Mouse (Mus musculus) heart, postnatal 25 days (tissue): ENCODE measurements at regions not wholly inside any gene's neighbourhood (a gene's known extent, or its start where the extent isn't known, plus 50 kb on each side); places are given as distances from the start of the nearest gene placed in this dataset.

ENCODE experiments used
- DNase-seq: peaks from one replicate; pipeline ENCODE4 v3.0.0; 2022; ENCODE audit warnings: low spot score
- intact Hi-C: fragments of 180-260 bp; cut with DNase I; formaldehyde crosslinking; loops from one replicate; pipeline ENCODE4 v1.15.1; 2025

GRCm38 (mm10) chr13:5804381-5804941 lies 56.8 kb upstream of the Klf6 start:
- DNase-seq: no peak
- intact Hi-C loops: loop anchor here (5.0 to 10.0 kb wide), 5 partner anchors 38 to 1030 kb away; partner anchors contain the start of gene Klf6

- intact Hi-C loops: loop anchor here (10.0 kb wide), 1 partner anchor 1034 kb away; no protein-coding TSS in a partner anchor
- DNase-seq: no peak
These were observed 52.9 kb upstream of the Klf6 start for GRCm38 (mm10) chr13:5808380-5808779.
